Mouse (Mus musculus) cerebellum, postnatal 4 days (tissue): ENCODE data around the gene Arpc4.
A peak's percentile ranks its signal among the peaks of the same experiment; 100 is the strongest.
"Not testable (repeated sequence)": the region's sequence is repeated elsewhere in the genome, so short reads cannot be mapped to it uniquely, and the experiment has no call there.

ENCODE experiments used
- DNase-seq, 2 experiments: peaks; one replicate each; pipeline ENCODE4 v3.0.0; 2022; ENCODE audit warnings: low spot score in 2 of 2, mixed read lengths in 1 of 2

Gene Arpc4

GRCm38 (mm10) chr6:113377496-113378385 is at the start of gene Arpc4, which contains the start of gene Tada3:
Arpc4 (plus strand) TSS chr6:113378115.
Tada3 (minus strand) TSS chr6:113377883.
- peak; percentile 81 to 87 for DNase-seq

GRCm38 (mm10) chr6:113329396-113329795 is 48.5 kb upstream of the Arpc4 start:
- DNase-seq, result no peak

GRCm38 (mm10) chr6:113330547-113330946 is 47.4 kb upstream of the Arpc4 start:
- DNase-seq, result no peak

- DNase-seq, result no peak
Observed at GRCm38 (mm10) chr6:113331721-113332120, 46.2 kb upstream of the Arpc4 start.

GRCm38 (mm10) chr6:113332734-113333133 is 45.2 kb upstream of the Arpc4 start:
- DNase-seq, result not testable (repeated sequence)

GRCm38 (mm10) chr6:113333137-113333950 is 44.6 kb upstream of the Arpc4 start:
- peak in 1 of 2 experiments; percentile 49 for DNase-seq

GRCm38 (mm10) chr6:113334216-113334615 is 43.7 kb upstream of the Arpc4 start:
- no peak for DNase-seq

- no peak for DNase-seq
Observed at GRCm38 (mm10) chr6:113336852-113337620, 40.9 kb upstream of the Arpc4 start.

GRCm38 (mm10) chr6:113341574-113341973 is 36.3 kb upstream of the Arpc4 start:
- DNase-seq, result no peak

GRCm38 (mm10) chr6:113342297-113342696 is 35.6 kb upstream of the Arpc4 start:
- DNase-seq, result no peak

- peak; percentile 43 to 54 for DNase-seq
Observed at GRCm38 (mm10) chr6:113343177-113344092, 34.5 kb upstream of the Arpc4 start, which contains the start of gene Camk1. Camk1 (minus strand) TSS chr6:113343984.

- peak in 1 of 2 experiments; percentile 48 for DNase-seq
Observed at GRCm38 (mm10) chr6:113344321-113344720, 33.6 kb upstream of the Arpc4 start.

GRCm38 (mm10) chr6:113346897-113347296 is 31.0 kb upstream of the Arpc4 start:
- DNase-seq, result no peak

GRCm38 (mm10) chr6:113350538-113350937 is 27.4 kb upstream of the Arpc4 start:
- DNase-seq, result no peak

GRCm38 (mm10) chr6:113351161-113351560 is 26.8 kb upstream of the Arpc4 start:
- no peak for DNase-seq

GRCm38 (mm10) chr6:113351653-113352052 is 26.3 kb upstream of the Arpc4 start:
- DNase-seq, result no peak

- no peak for DNase-seq
Observed at GRCm38 (mm10) chr6:113352820-113353219, 25.1 kb upstream of the Arpc4 start.

GRCm38 (mm10) chr6:113353696-113354095 is 24.2 kb upstream of the Arpc4 start:
- DNase-seq, result no peak

- DNase-seq, result no peak
Observed at GRCm38 (mm10) chr6:113361476-113361875, 16.4 kb upstream of the Arpc4 start.

GRCm38 (mm10) chr6:113362241-113362640 is 15.7 kb upstream of the Arpc4 start:
- DNase-seq, result no peak
